Mouse (Mus musculus) limb, embryonic 12.5 days (tissue): ENCODE data around the gene Pank1. TPM values are rescaled to one million over a fixed set of nuclear protein-coding genes. Genes with fewer than 3 reads are reported as not detected.

ENCODE experiments used
- ATAC-seq: fragments of 200-750 bp; cut with Nextera tagmentation; 2 replicates; pipeline ENCODE4 v1.8.0; 2017; ENCODE audit warnings: low read depth, moderate TSS enrichment; ENCODE audit not compliant: insufficient number of reproducible peaks, insufficient read depth, low FRiP score, low TSS enrichment
- H3K27ac ChIP-seq: fragments of 300-500 bp; sonication (generic); 2 replicates; pipeline ENCODE4 v1.5.1; 2016; ENCODE audit warnings: mild to moderate bottlenecking, moderate library complexity
- H3K27me3 ChIP-seq: fragments of 300-500 bp; sonication (generic); 2 replicates; pipeline ENCODE4 v1.6.1; 2016; ENCODE audit warnings: mild to moderate bottlenecking, moderate library complexity
- H3K36me3 ChIP-seq: fragments of 300-500 bp; sonication (generic); 2 replicates; pipeline ENCODE4 v1.6.1; 2016; ENCODE audit warnings: mild to moderate bottlenecking, moderate library complexity
- H3K4me1 ChIP-seq: fragments of 300-500 bp; sonication (generic); replicated peaks from 2 replicates; pipeline ENCODE4 v1.6.1; 2016
- H3K4me2 ChIP-seq: fragments of 300-500 bp; sonication (generic); 2 replicates; pipeline ENCODE4 v1.6.1; 2016; ENCODE audit warnings: mild to moderate bottlenecking, moderate library complexity
- H3K4me3 ChIP-seq: fragments of 300-500 bp; sonication (generic); replicated peaks from 2 replicates; pipeline ENCODE4 v1.5.1; 2016; ENCODE audit warnings: mild to moderate bottlenecking
- H3K9ac ChIP-seq: fragments of 300-500 bp; sonication (generic); replicated peaks from 2 replicates; pipeline ENCODE4 v1.6.1; 2016; ENCODE audit warnings: mild to moderate bottlenecking, moderate library complexity
- H3K9me3 ChIP-seq: fragments of 300-500 bp; sonication (generic); 2 replicates; pipeline ENCODE4 v1.6.1; 2016; ENCODE audit warnings: mild to moderate bottlenecking, moderate library complexity
- WGBS: fragments of 180-500 bp; shearing (Covaris S2); methylation state at CpG from one replicate; pipeline ENCODE4 v1.1.7; 2016; 5-methylcytosine and 5-hydroxymethylcytosine counted together
- polyA plus RNA-seq: library from polyadenylated mRNA; unstranded; fragments of >200 nt; fragmentation: Nextera tagmentation; extraction: Ambion mirVana; gene quantifications from 2 replicates; pipeline ENCODE4 v1.2.1, GENCODE M21; 2016

Gene Pank1
- polyA plus RNA-seq, 1 experiment from 2014 or later = 8.4 TPM

- H3K9ac ChIP-seq = no peak overlapping the region
- 40% methylated on average over 2 of the region's 2 CpGs for WGBS
Measured at GRCm38 (mm10) chr19:34901735-34902134, 22.5 kb upstream of the Pank1 start.

GRCm38 (mm10) chr19:34901266-34901665, 22.0 kb upstream of the Pank1 start:
- no peak for ATAC-seq
- Histone ChIP-seq H3K27me3 (no peaks in the 10 kb centered on the region), H3K9ac (no peak overlapping the region), H3K9me3 (no peaks in the 10 kb centered on the region; the same call in 1 of the 2 replicates), H3K36me3 (no peaks in the 10 kb centered on the region), H3K4me2 (no peak overlapping the region), H3K4me3 (no peak overlapping the region), H3K4me1 (no peaks in the 10 kb centered on the region), H3K27ac (no peak overlapping the region)
- WGBS = 62% methylated on average over 7 of the region's 7 CpGs

More at GRCm38 (mm10) chr19:34901735-34902134, 22.5 kb upstream of the Pank1 start:
- H3K4me2 ChIP-seq = no peak overlapping the region
- no peak overlapping the region for H3K27ac ChIP-seq
- ATAC-seq = no peak
- no peaks in the 10 kb centered on the region for H3K4me1 ChIP-seq
- no peaks in the 10 kb centered on the region for H3K36me3 ChIP-seq
- no peak overlapping the region for H3K4me3 ChIP-seq
- H3K9me3 ChIP-seq = no peaks in the 10 kb centered on the region; the same call in 1 of the 2 replicates
- H3K27me3 ChIP-seq = no peaks in the 10 kb centered on the region

GRCm38 (mm10) chr19:34898941-34899340, 19.7 kb upstream of the Pank1 start:
- H3K27me3 ChIP-seq = no peaks in the 10 kb centered on the region
- 85% methylated on average over 4 of the region's 4 CpGs for WGBS
- H3K4me1 ChIP-seq = no peaks in the 10 kb centered on the region
- H3K9me3 ChIP-seq = no peaks in the 10 kb centered on the region; the same call in 1 of the 2 replicates
- ATAC-seq = no peak
- H3K36me3 ChIP-seq = no peaks in the 10 kb centered on the region
- H3K27ac ChIP-seq = no peak overlapping the region
- no peak overlapping the region for H3K9ac ChIP-seq
- no peak overlapping the region for H3K4me3 ChIP-seq
- H3K4me2 ChIP-seq = no peak overlapping the region

GRCm38 (mm10) chr19:34897082-34897965, 18.1 kb upstream of the Pank1 start:
- no peaks in the 10 kb centered on the region for H3K4me1 ChIP-seq
- no peaks in the 10 kb centered on the region for H3K9me3 ChIP-seq
- no peak overlapping the region for H3K4me2 ChIP-seq
- no peak overlapping the region for H3K4me3 ChIP-seq
- H3K27ac ChIP-seq = no peak overlapping the region
- WGBS = 90% methylated on average over 15 of the region's 15 CpGs
- no peaks in the 10 kb centered on the region for H3K27me3 ChIP-seq
- no peak overlapping the region for H3K9ac ChIP-seq
- no peaks in the 10 kb centered on the region for H3K36me3 ChIP-seq
- ATAC-seq = no peak

GRCm38 (mm10) chr19:34895082-34895481, 15.8 kb upstream of the Pank1 start:
- Histone ChIP-seq H3K9ac (no peak overlapping the region), H3K4me3 (no peak overlapping the region), H3K4me2 (no peak overlapping the region), H3K9me3 (no peaks in the 10 kb centered on the region), H3K27me3 (no peaks in the 10 kb centered on the region), H3K36me3 (no peaks in the 10 kb centered on the region), H3K4me1 (no peaks in the 10 kb centered on the region), H3K27ac (no peak overlapping the region)
- no peak for ATAC-seq
- WGBS = 81% methylated on average over 4 of the region's 4 CpGs

- Histone ChIP-seq H3K4me1 (no peaks in the 10 kb centered on the region), H3K27ac (no peak overlapping the region), H3K36me3 (no peaks in the 10 kb centered on the region), H3K4me3 (no peak overlapping the region), H3K4me2 (no peak overlapping the region), H3K27me3 (no peaks in the 10 kb centered on the region), H3K9me3 (no peaks in the 10 kb centered on the region), H3K9ac (no peak overlapping the region)
- ATAC-seq = no peak
- 83% methylated on average over 1 of the region's 1 CpGs for WGBS
Measured at GRCm38 (mm10) chr19:34891590-34891989, 12.3 kb upstream of the Pank1 start.

- ATAC-seq = no peak
- Histone ChIP-seq H3K27me3 (no peaks in the 10 kb centered on the region), H3K36me3 (no peaks in the 10 kb centered on the region), H3K4me2 (no peak overlapping the region), H3K9me3 (no peaks in the 10 kb centered on the region), H3K9ac (no peak overlapping the region), H3K4me3 (no peak overlapping the region), H3K27ac (no peak overlapping the region), H3K4me1 (no peaks in the 10 kb centered on the region)
- WGBS = 75% methylated on average over 3 of the region's 3 CpGs
Measured at GRCm38 (mm10) chr19:34890981-34891380, 11.7 kb upstream of the Pank1 start.

- Histone ChIP-seq H3K4me3 (no peak overlapping the region), H3K27ac (no peak overlapping the region), H3K9ac (no peak overlapping the region), H3K4me1 (no peaks in the 10 kb centered on the region), H3K36me3 (no peaks in the 10 kb centered on the region), H3K9me3 (no peaks in the 10 kb centered on the region), H3K4me2 (no peak overlapping the region), H3K27me3 (no peaks in the 10 kb centered on the region)
- WGBS = 84% methylated on average over 4 of the region's 4 CpGs
- no peak for ATAC-seq
Measured at GRCm38 (mm10) chr19:34886324-34886723, 7.1 kb upstream of the Pank1 start.

- Histone ChIP-seq H3K9ac (no peak overlapping the region), H3K4me2 (no peak overlapping the region), H3K9me3 (no peaks in the 10 kb centered on the region), H3K36me3 (no peaks in the 10 kb centered on the region), H3K27me3 (no peaks in the 10 kb centered on the region), H3K27ac (no peak overlapping the region), H3K4me1 (peaks cover 6% of the 10 kb centered on the region), H3K4me3 (no peak overlapping the region)
- no peak for ATAC-seq
- WGBS = 75% methylated on average over 3 of the region's 3 CpGs
Measured at GRCm38 (mm10) chr19:34883526-34884224, 4.4 kb upstream of the Pank1 start.

GRCm38 (mm10) chr19:34882443-34882842, 3.2 kb upstream of the Pank1 start:
- Histone ChIP-seq H3K4me3 (no peak overlapping the region), H3K9me3 (no peaks in the 10 kb centered on the region), H3K27ac (no peak overlapping the region), H3K36me3 (no peaks in the 10 kb centered on the region), H3K4me1 (peaks cover 6% of the 10 kb centered on the region), H3K27me3 (no peaks in the 10 kb centered on the region), H3K9ac (no peak overlapping the region), H3K4me2 (no peak overlapping the region)
- WGBS = 81% methylated on average over 2 of the region's 2 CpGs
- ATAC-seq = no peak

- Histone ChIP-seq H3K4me3 (no peak overlapping the region), H3K9ac (no peak overlapping the region), H3K4me1 (peaks cover 6% of the 10 kb centered on the region), H3K27ac (no peak overlapping the region), H3K36me3 (no peaks in the 10 kb centered on the region), H3K27me3 (no peaks in the 10 kb centered on the region), H3K4me2 (no peak overlapping the region), H3K9me3 (no peaks in the 10 kb centered on the region)
- no peak for ATAC-seq
- 80% methylated on average over 5 of the region's 5 CpGs for WGBS
Measured at GRCm38 (mm10) chr19:34881160-34881559, 1.9 kb upstream of the Pank1 start.
